Mouse (Mus musculus): ENCODE results near the gene Sqor.

DNA sequence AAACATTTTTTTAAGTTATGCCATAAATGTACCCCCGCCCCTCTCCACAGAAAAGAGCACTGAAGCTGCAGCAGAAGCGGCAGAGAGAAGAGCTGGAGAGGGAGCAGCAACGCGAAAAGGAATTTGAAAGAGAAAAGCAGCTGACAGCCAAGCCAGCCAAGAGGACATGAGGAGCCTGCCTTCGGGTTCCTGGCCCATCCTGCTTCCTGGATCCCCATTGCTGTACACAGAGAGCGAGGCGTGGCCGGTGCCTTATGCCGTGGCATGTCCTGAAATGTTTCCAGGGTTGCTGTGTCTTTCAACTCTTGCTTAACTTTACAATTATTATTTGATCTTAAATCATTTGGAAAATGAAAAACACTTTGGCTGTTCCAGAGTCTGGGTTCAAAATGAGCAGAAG, 18.6 kb upstream of the Sqor start:
- TF ChIP-seq CTCF (IDR thresholded peaks at IDR 0.05; ENCODE audit: borderline replicate concordance, control insufficient read depth, extremely low read depth, insufficient read depth, low read length, poor library complexity) (no peak), POLR2A (IDR thresholded peaks at IDR 0.05; ENCODE audit: control insufficient read depth, extremely low read depth, insufficient read depth, low read length, poor library complexity) (no peak)

Measured in thymus, adult 2 months (tissue).